Mouse (Mus musculus): ENCODE measurements around the gene Erich3. TPM values are rescaled to one million over a fixed set of nuclear protein-coding genes. Genes with fewer than 3 reads are reported as not detected.

Erich3 gene
- polyA plus RNA-seq, 1 experiment from 2014 or later = not detected

GRCm38 (mm10) chr3:154682570-154682969 is 18.9 kb downstream of the Erich3 start:
- no peak overlapping the region for H3K27ac ChIP-seq (replicated peaks)
- no peak overlapping the region for H3K4me3 ChIP-seq (replicated peaks)
- H3K9me3 ChIP-seq (replicated peaks) = no peaks in the 10 kb centered on the region
- no peak overlapping the region for H3K4me2 ChIP-seq
- H3K9ac ChIP-seq = no peak overlapping the region
- no peaks in the 10 kb centered on the region for H3K36me3 ChIP-seq (replicated peaks)
- no peak for ATAC-seq (ENCODE audit: insufficient read depth)
- H3K27me3 ChIP-seq = no peaks in the 10 kb centered on the region
- WGBS (ENCODE audit: insufficient replicate concordance) = 35% methylated on average over 2 of the region's 2 CpGs
- H3K4me1 ChIP-seq (replicated peaks) = no peaks in the 10 kb centered on the region

- 68% methylated on average over 2 of the region's 2 CpGs for WGBS (ENCODE audit: insufficient replicate concordance)
- Histone ChIP-seq H3K36me3 (replicated peaks) (no peaks in the 10 kb centered on the region), H3K27me3 (no peaks in the 10 kb centered on the region), H3K4me3 (replicated peaks) (no peak overlapping the region), H3K9me3 (replicated peaks) (no peaks in the 10 kb centered on the region), H3K4me1 (replicated peaks) (no peaks in the 10 kb centered on the region), H3K4me2 (no peak overlapping the region), H3K27ac (replicated peaks) (no peak overlapping the region), H3K9ac (no peak overlapping the region)
- ATAC-seq (ENCODE audit: insufficient read depth) = no peak
Measured at GRCm38 (mm10) chr3:154683667-154684066, 20.0 kb downstream of the Erich3 start.

GRCm38 (mm10) chr3:154690260-154690659 is 26.6 kb downstream of the Erich3 start:
- no peak for ATAC-seq (ENCODE audit: insufficient read depth)
- Histone ChIP-seq H3K27me3 (no peaks in the 10 kb centered on the region), H3K9me3 (replicated peaks) (no peaks in the 10 kb centered on the region)

GRCm38 (mm10) chr3:154691897-154692571 is 28.4 kb downstream of the Erich3 start:
- no peaks in the 10 kb centered on the region for H3K27me3 ChIP-seq
- H3K4me1 ChIP-seq (replicated peaks) = no peaks in the 10 kb centered on the region
- no peak overlapping the region for H3K4me3 ChIP-seq (replicated peaks)
- H3K9ac ChIP-seq = no peak overlapping the region
- H3K9me3 ChIP-seq (replicated peaks) = no peaks in the 10 kb centered on the region
- no peak overlapping the region for H3K4me2 ChIP-seq
- 34% methylated on average over 14 of the region's 14 CpGs for WGBS (ENCODE audit: insufficient replicate concordance)
- no peaks in the 10 kb centered on the region for H3K36me3 ChIP-seq (replicated peaks)
- H3K27ac ChIP-seq (replicated peaks) = no peak overlapping the region
- ATAC-seq (ENCODE audit: insufficient read depth) = peak; percentile 47

More at GRCm38 (mm10) chr3:154690260-154690659, 26.6 kb downstream of the Erich3 start:
- H3K4me3 ChIP-seq (replicated peaks) = no peak overlapping the region
- no peak overlapping the region for H3K9ac ChIP-seq
- no peaks in the 10 kb centered on the region for H3K4me1 ChIP-seq (replicated peaks)
- H3K4me2 ChIP-seq = no peak overlapping the region
- no peak overlapping the region for H3K27ac ChIP-seq (replicated peaks)
- H3K36me3 ChIP-seq (replicated peaks) = no peaks in the 10 kb centered on the region

- Histone ChIP-seq H3K27ac (replicated peaks) (no peak overlapping the region), H3K4me2 (no peak overlapping the region), H3K4me1 (replicated peaks) (no peaks in the 10 kb centered on the region), H3K9ac (no peak overlapping the region), H3K36me3 (replicated peaks) (no peaks in the 10 kb centered on the region), H3K4me3 (replicated peaks) (no peak overlapping the region), H3K9me3 (replicated peaks) (no peaks in the 10 kb centered on the region), H3K27me3 (no peaks in the 10 kb centered on the region)
- ATAC-seq (ENCODE audit: insufficient read depth) = no peak
- 56% methylated on average over 3 of the region's 3 CpGs for WGBS (ENCODE audit: insufficient replicate concordance)
Measured at GRCm38 (mm10) chr3:154692572-154692922, 28.9 kb downstream of the Erich3 start.

GRCm38 (mm10) chr3:154693902-154694301 is 30.2 kb downstream of the Erich3 start:
- H3K36me3 ChIP-seq (replicated peaks) = no peaks in the 10 kb centered on the region
- no peaks in the 10 kb centered on the region for H3K4me1 ChIP-seq (replicated peaks)
- no peak overlapping the region for H3K4me3 ChIP-seq (replicated peaks)
- no peak overlapping the region for H3K4me2 ChIP-seq
- no peak overlapping the region for H3K27ac ChIP-seq (replicated peaks)
- 77% methylated on average over 4 of the region's 4 CpGs for WGBS (ENCODE audit: insufficient replicate concordance)
- no peak overlapping the region for H3K9ac ChIP-seq
- H3K9me3 ChIP-seq (replicated peaks) = no peaks in the 10 kb centered on the region
- no peaks in the 10 kb centered on the region for H3K27me3 ChIP-seq
- no peak for ATAC-seq (ENCODE audit: insufficient read depth)

- WGBS (ENCODE audit: insufficient replicate concordance) = 67% methylated on average over 3 of the region's 3 CpGs
- Histone ChIP-seq H3K27me3 (no peaks in the 10 kb centered on the region), H3K9me3 (replicated peaks) (no peaks in the 10 kb centered on the region), H3K9ac (no peak overlapping the region), H3K36me3 (replicated peaks) (no peaks in the 10 kb centered on the region), H3K4me3 (replicated peaks) (no peak overlapping the region), H3K27ac (replicated peaks) (no peak overlapping the region), H3K4me2 (no peak overlapping the region), H3K4me1 (replicated peaks) (no peaks in the 10 kb centered on the region)
- no peak for ATAC-seq (ENCODE audit: insufficient read depth)
Measured at GRCm38 (mm10) chr3:154696611-154697010, 33.0 kb downstream of the Erich3 start.

- H3K4me2 ChIP-seq = no peak overlapping the region
- no peaks in the 10 kb centered on the region for H3K36me3 ChIP-seq (replicated peaks)
- no peak for ATAC-seq (ENCODE audit: insufficient read depth)
- no peak overlapping the region for H3K4me3 ChIP-seq (replicated peaks)
- WGBS (ENCODE audit: insufficient replicate concordance) = 49% methylated on average over 5 of the region's 5 CpGs
- H3K27me3 ChIP-seq = no peaks in the 10 kb centered on the region
- no peak overlapping the region for H3K9ac ChIP-seq
- H3K9me3 ChIP-seq (replicated peaks) = no peaks in the 10 kb centered on the region
- H3K27ac ChIP-seq (replicated peaks) = no peak overlapping the region
- H3K4me1 ChIP-seq (replicated peaks) = no peaks in the 10 kb centered on the region
Measured at GRCm38 (mm10) chr3:154698907-154699306, 35.2 kb downstream of the Erich3 start.

GRCm38 (mm10) chr3:154700296-154700695 is 36.6 kb downstream of the Erich3 start:
- ATAC-seq (ENCODE audit: insufficient read depth) = no peak
- no peaks in the 10 kb centered on the region for H3K36me3 ChIP-seq (replicated peaks)
- H3K9ac ChIP-seq = no peak overlapping the region
- 52% methylated on average over 3 of the region's 3 CpGs for WGBS (ENCODE audit: insufficient replicate concordance)
- no peak overlapping the region for H3K4me2 ChIP-seq
- H3K4me1 ChIP-seq (replicated peaks) = no peaks in the 10 kb centered on the region
- H3K27ac ChIP-seq (replicated peaks) = no peak overlapping the region
- no peaks in the 10 kb centered on the region for H3K27me3 ChIP-seq
- H3K9me3 ChIP-seq (replicated peaks) = no peaks in the 10 kb centered on the region
- H3K4me3 ChIP-seq (replicated peaks) = no peak overlapping the region

- WGBS (ENCODE audit: insufficient replicate concordance) = 47% methylated on average over 2 of the region's 2 CpGs
- ATAC-seq (ENCODE audit: insufficient read depth) = no peak
Measured at GRCm38 (mm10) chr3:154700735-154701134, 37.1 kb downstream of the Erich3 start.

GRCm38 (mm10) chr3:154704755-154705154 is 41.1 kb downstream of the Erich3 start:
- Histone ChIP-seq H3K27me3 (no peaks in the 10 kb centered on the region), H3K4me2 (no peak overlapping the region), H3K9ac (no peak overlapping the region), H3K4me1 (replicated peaks) (no peaks in the 10 kb centered on the region), H3K27ac (replicated peaks) (no peak overlapping the region), H3K9me3 (replicated peaks) (no peaks in the 10 kb centered on the region), H3K4me3 (replicated peaks) (no peak overlapping the region), H3K36me3 (replicated peaks) (no peaks in the 10 kb centered on the region)
- ATAC-seq (ENCODE audit: insufficient read depth) = no peak
- WGBS (ENCODE audit: insufficient replicate concordance) = 43% methylated on average over 6 of the region's 6 CpGs

More at GRCm38 (mm10) chr3:154700735-154701134, 37.1 kb downstream of the Erich3 start:
- Histone ChIP-seq H3K36me3 (replicated peaks) (no peaks in the 10 kb centered on the region), H3K4me2 (no peak overlapping the region), H3K27ac (replicated peaks) (no peak overlapping the region), H3K9me3 (replicated peaks) (no peaks in the 10 kb centered on the region), H3K4me3 (replicated peaks) (no peak overlapping the region), H3K4me1 (replicated peaks) (no peaks in the 10 kb centered on the region), H3K9ac (no peak overlapping the region), H3K27me3 (no peaks in the 10 kb centered on the region)

- 68% methylated on average over 3 of the region's 3 CpGs for WGBS (ENCODE audit: insufficient replicate concordance)
- Histone ChIP-seq H3K4me1 (replicated peaks) (no peaks in the 10 kb centered on the region), H3K9me3 (replicated peaks) (no peaks in the 10 kb centered on the region), H3K4me3 (replicated peaks) (no peak overlapping the region), H3K9ac (no peak overlapping the region), H3K36me3 (replicated peaks) (no peaks in the 10 kb centered on the region), H3K4me2 (no peak overlapping the region), H3K27ac (replicated peaks) (no peak overlapping the region), H3K27me3 (no peaks in the 10 kb centered on the region)
- no peak for ATAC-seq (ENCODE audit: insufficient read depth)
Measured at GRCm38 (mm10) chr3:154708150-154708549, 44.5 kb downstream of the Erich3 start.
